Mouse (Mus musculus) lung, postnatal 0 days (tissue): ENCODE data around the gene Hnf1b.
A peak's percentile ranks its signal among the peaks of the same experiment; 100 is the strongest.

ENCODE experiments used
- CTCF ChIP-seq: IDR thresholded peaks from 2 replicates; pipeline ENCODE4 v1.5.1; 2016; ENCODE audit warnings: antibody characterized with exemption, mild to moderate bottlenecking
- EP300 ChIP-seq: IDR thresholded peaks from 2 replicates; pipeline ENCODE4 v1.6.1; 2016; ENCODE audit warnings: antibody characterized with exemption, mild to moderate bottlenecking, control low read depth

- no peak for TF ChIP-seq CTCF
- peak; percentile 13; the same call in 1 of the 2 replicates for TF ChIP-seq EP300
Observed at GRCm38 (mm10) chr11:83878417-83878952, 28.6 kb downstream of the Hnf1b start.
